Mouse (Mus musculus) kidney, embryonic 14.5 days (tissue): ENCODE data around the gene Hnrnpu. TPM values are rescaled to one million over a fixed set of nuclear protein-coding genes. Genes with fewer than 3 reads are reported as not detected.

Experiments
- ATAC-seq: fragments of 200-750 bp; cut with Nextera tagmentation; 2 replicates; pipeline ENCODE4 v1.8.0; 2017; ENCODE audit warnings: moderate number of reproducible peaks, mild to moderate bottlenecking, moderate TSS enrichment, moderate library complexity; ENCODE audit not compliant: low FRiP score, low TSS enrichment
- H3K27ac ChIP-seq: fragments of 300-500 bp; sonication (generic); 2 replicates; pipeline ENCODE4 v1.5.1; 2014; ENCODE audit warnings: low read depth, mild to moderate bottlenecking, low read length, moderate library complexity, mixed read lengths
- H3K27me3 ChIP-seq: fragments of 300-500 bp; sonication (generic); 2 replicates; pipeline ENCODE4 v1.6.1; 2014; ENCODE audit warnings: mild to moderate bottlenecking, low read length; ENCODE audit not compliant: control insufficient read depth, insufficient read depth
- H3K36me3 ChIP-seq: fragments of 300-500 bp; sonication (generic); 2 replicates; pipeline ENCODE4 v1.6.1; 2014; ENCODE audit warnings: low read length, mixed read lengths; ENCODE audit not compliant: control insufficient read depth, insufficient read depth
- H3K4me1 ChIP-seq: fragments of 300-500 bp; sonication (generic); 2 replicates; pipeline ENCODE4 v1.6.1; 2014; ENCODE audit warnings: low read length, mixed read lengths; ENCODE audit not compliant: control insufficient read depth, insufficient read depth
- H3K4me2 ChIP-seq: fragments of 300-500 bp; sonication (generic); replicated peaks from 2 replicates; pipeline ENCODE4 v1.6.1; 2014; ENCODE audit warnings: low read depth, mild to moderate bottlenecking, low read length
- H3K4me3 ChIP-seq: fragments of 300-500 bp; sonication (generic); 2 replicates; pipeline ENCODE4 v1.5.1; 2014; ENCODE audit warnings: mild to moderate bottlenecking, low read length
- H3K9ac ChIP-seq: fragments of 300-500 bp; sonication (generic); 2 replicates; pipeline ENCODE4 v1.6.1; 2014; ENCODE audit warnings: low read depth, mild to moderate bottlenecking, low read length, moderate library complexity
- H3K9me3 ChIP-seq: fragments of 300-500 bp; sonication (generic); 2 replicates; pipeline ENCODE4 v1.6.1; 2016; ENCODE audit warnings: low read length; ENCODE audit not compliant: control insufficient read depth
- WGBS: fragments of 180-500 bp; shearing (Covaris S2); extraction: QIAGEN DNeasy Blood & Tissue Kit; methylation state at CpG from one replicate; pipeline ENCODE4 v1.1.7; 2014; 5-methylcytosine and 5-hydroxymethylcytosine counted together
- microRNA-seq: library from miRNA; unstranded; fragments of <30 nt; microRNA quantifications from one replicate; pipeline ENCODE4, GENCODE M21; 2016
- polyA plus RNA-seq: library from polyadenylated mRNA; unstranded; fragments of >200 nt; fragmentation: Nextera tagmentation; extraction: Ambion mirVana; gene quantifications from 2 replicates; pipeline ENCODE4 v1.2.1, GENCODE M21; 2014

The Hnrnpu gene
- polyA plus RNA-seq, 1 experiment from 2014 or later = 617 TPM

DNA sequence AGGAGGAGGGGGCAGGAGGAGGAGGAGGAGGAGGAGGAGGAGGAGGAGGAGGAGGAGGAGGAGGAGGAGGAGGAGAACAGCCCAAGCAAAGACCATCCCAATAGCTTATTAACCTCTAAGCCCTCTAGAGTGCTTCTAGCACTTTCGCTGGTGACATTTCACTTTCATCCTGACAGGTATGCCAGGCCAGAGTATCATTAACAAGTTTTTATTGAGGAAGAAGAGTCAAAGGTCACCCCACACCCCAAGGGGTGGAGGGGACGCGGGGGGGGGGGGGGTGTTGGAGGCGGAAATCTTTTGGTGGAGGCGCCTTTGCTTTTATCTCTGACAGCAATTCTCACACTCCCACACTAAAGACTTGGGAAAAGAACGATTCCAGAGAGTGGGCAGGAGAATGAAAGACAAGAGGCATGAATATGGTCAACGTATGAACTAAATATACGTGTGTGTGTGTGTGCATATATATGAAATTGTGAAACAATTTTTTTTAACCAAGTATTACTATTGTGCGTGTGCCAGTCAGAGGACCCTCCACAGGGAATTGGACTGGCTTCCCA, 62.3 kb downstream of the Hnrnpu start:
- peak overlapping the region; percentile 87 for H3K4me2 ChIP-seq
- no peak for ATAC-seq
- H3K36me3 ChIP-seq = no peaks in the 10 kb centered on the region
- H3K27me3 ChIP-seq = no peaks in the 10 kb centered on the region
- peak overlapping the region; percentile 59; the same call in 1 of the 2 replicates for H3K4me3 ChIP-seq
- no peak overlapping the region for H3K9ac ChIP-seq
- no peaks in the 10 kb centered on the region for H3K4me1 ChIP-seq
- 0 out of 2 replicates have a peak, but pooled peaks cover 4% of the 10 kb centered on the region for H3K9me3 ChIP-seq
- no peak overlapping the region for H3K27ac ChIP-seq
- 7% methylated on average over 9 of the region's 9 CpGs for WGBS

Small RNA genes within 50 kb of the gene (microRNA-seq; reads per million reads assigned to microRNA genes)
- gene Gm27458 = not detected

Other genes with a start within 250 kb of the Hnrnpu start
- gene Desi2, start 150.4 kb downstream of the Hnrnpu start, polyA plus RNA-seq = 27.7 and 35.1 TPM in 2 replicates
- 121 and 168 TPM in 2 replicates for gene Cox20, start 18.7 kb downstream of the Hnrnpu start, polyA plus RNA-seq
- 6.0 and 8.0 TPM in 2 replicates for gene Efcab2, start 68.3 kb upstream of the Hnrnpu start, polyA plus RNA-seq
- gene Kif26b, start 191.3 kb upstream of the Hnrnpu start, polyA plus RNA-seq = 14.8 and 22.9 TPM in 2 replicates